Mouse (Mus musculus) olfactory bulb, adult 2 months (tissue): ENCODE results near the gene Iqcn.

Experiments
- CTCF ChIP-seq: fragments of 200-500 bp; IDR thresholded peaks from 2 replicates; pipeline ENCODE4 v1.5.1; 2012; ENCODE audit warnings: low read depth, mild to moderate bottlenecking, low read length, moderate library complexity; ENCODE audit not compliant: insufficient read depth
- POLR2A ChIP-seq: fragments of 200-500 bp; IDR thresholded peaks from 2 replicates; pipeline ENCODE4 v1.6.1; 2012; ENCODE audit warnings: mild to moderate bottlenecking, low read depth, low read length, moderate library complexity; ENCODE audit not compliant: insufficient read depth

GRCm38 (mm10) chr8:70755661-70756475, 52.6 kb downstream of the Iqcn start:
- no peak for TF ChIP-seq CTCF
- TF ChIP-seq POLR2A: no peak
